Mouse (Mus musculus) monocyte, adult 5-6 weeks (primary cell): ENCODE measurements around the gene Nprl3. TPM values are rescaled to one million over a fixed set of nuclear protein-coding genes. Genes with fewer than 3 reads are reported as not detected.
"Not testable (repeated sequence)": the region's sequence is repeated elsewhere in the genome, so short reads cannot be mapped to it uniquely, and the experiment has no call there.

Experiments
- ATAC-seq: fragments of 153-309, 156-312 bp; replicated peaks from 2 replicates; pipeline ENCODE4 v1.8.0; 2017; ENCODE audit warnings: mild to moderate bottlenecking; ENCODE audit not compliant: low TSS enrichment, insufficient number of reproducible peaks, severe bottlenecking, poor library complexity, low FRiP score
- total RNA-seq: library from RNA; stranded (forward); fragments of 200-1000, 200-491, 200-594 nt; gene quantifications from 3 replicates; pipeline ENCODE4 v1.2.3, GENCODE M21; 2017

The Nprl3 gene
- total RNA-seq, 1 experiment from 2014 or later = 23.5 TPM

GRCm38 (mm10) chr11:32215372-32216162, 51.9 kb downstream of the Nprl3 start:
- no peak for ATAC-seq

GRCm38 (mm10) chr11:32210623-32211022, 56.9 kb downstream of the Nprl3 start:
- no peak for ATAC-seq

GRCm38 (mm10) chr11:32205058-32205873, 62.2 kb downstream of the Nprl3 start, which contains the start of gene Snrnp25:
Gene Snrnp25 (plus strand): TSS chr11:32205415.
- ATAC-seq = peak; percentile 99

GRCm38 (mm10) chr11:32201922-32202685, 65.4 kb downstream of the Nprl3 start:
- ATAC-seq = no peak

GRCm38 (mm10) chr11:32200992-32201391, 66.5 kb downstream of the Nprl3 start:
- ATAC-seq = not testable (repeated sequence)

GRCm38 (mm10) chr11:32200075-32200601, 67.4 kb downstream of the Nprl3 start, which contains the start of gene Il9r:
Gene Il9r (minus strand): TSS chr11:32200279.
- no peak for ATAC-seq

GRCm38 (mm10) chr11:32199230-32199629, 68.3 kb downstream of the Nprl3 start:
- no peak for ATAC-seq

- no peak for ATAC-seq
These were observed 69.1 kb downstream of the Nprl3 start for GRCm38 (mm10) chr11:32198256-32198955.

GRCm38 (mm10) chr11:32197766-32198165, 69.7 kb downstream of the Nprl3 start:
- ATAC-seq = no peak

GRCm38 (mm10) chr11:32196727-32197126, 70.8 kb downstream of the Nprl3 start:
- ATAC-seq = no peak

- ATAC-seq = no peak
These were observed 71.5 kb downstream of the Nprl3 start for GRCm38 (mm10) chr11:32195867-32196540.

- no peak for ATAC-seq
These were observed 72.9 kb downstream of the Nprl3 start for GRCm38 (mm10) chr11:32194626-32195025.

- no peak for ATAC-seq
These were observed 73.4 kb downstream of the Nprl3 start for GRCm38 (mm10) chr11:32194086-32194485.

- no peak for ATAC-seq
These were observed 74.4 kb downstream of the Nprl3 start for GRCm38 (mm10) chr11:32193156-32193555.

- no peak for ATAC-seq
These were observed 76.8 kb downstream of the Nprl3 start for GRCm38 (mm10) chr11:32190603-32191110.

GRCm38 (mm10) chr11:32190119-32190518, 77.4 kb downstream of the Nprl3 start:
- ATAC-seq = no peak

- ATAC-seq = no peak
These were observed 78.1 kb downstream of the Nprl3 start for GRCm38 (mm10) chr11:32189434-32189833.
